Mouse (Mus musculus) liver, embryonic 15.5 days (tissue): ENCODE results near the gene Tgm1. TPM values are rescaled to one million over a fixed set of nuclear protein-coding genes. Genes with fewer than 3 reads are reported as not detected.

ENCODE experiments used
- ATAC-seq: fragments of 200-750 bp; cut with Nextera tagmentation; 2 replicates; pipeline ENCODE4 v1.8.0; 2017; ENCODE audit warnings: moderate number of reproducible peaks, mild to moderate bottlenecking, moderate library complexity; ENCODE audit not compliant: insufficient read depth
- H3K27ac ChIP-seq: fragments of 300-500 bp; sonication (generic); replicated peaks from 2 replicates; pipeline ENCODE4 v1.5.1; 2015; ENCODE audit warnings: mild to moderate bottlenecking, inconsistent platforms
- H3K27me3 ChIP-seq: fragments of 300-500 bp; sonication (generic); 2 replicates; pipeline ENCODE4 v1.6.1; 2015; ENCODE audit warnings: mild to moderate bottlenecking, inconsistent platforms
- H3K36me3 ChIP-seq: fragments of 300-500 bp; sonication (generic); replicated peaks from 2 replicates; pipeline ENCODE4 v1.6.1; 2015; ENCODE audit warnings: moderate library complexity, mild to moderate bottlenecking, inconsistent platforms
- H3K4me1 ChIP-seq: fragments of 300-500 bp; sonication (generic); replicated peaks from 2 replicates; pipeline ENCODE4 v1.6.1; 2015; ENCODE audit warnings: inconsistent platforms
- H3K4me2 ChIP-seq: fragments of 300-500 bp; sonication (generic); 2 replicates; pipeline ENCODE4 v1.6.1; 2015; ENCODE audit warnings: moderate library complexity, mild to moderate bottlenecking, inconsistent platforms
- H3K4me3 ChIP-seq: fragments of 300-500 bp; sonication (generic); replicated peaks from 2 replicates; pipeline ENCODE4 v1.5.1; 2015; ENCODE audit warnings: mild to moderate bottlenecking, inconsistent platforms
- H3K9ac ChIP-seq: fragments of 300-500 bp; sonication (generic); 2 replicates; pipeline ENCODE4 v1.6.1; 2015; ENCODE audit warnings: moderate library complexity, mild to moderate bottlenecking, inconsistent platforms
- H3K9me3 ChIP-seq: fragments of 300-500 bp; sonication (generic); replicated peaks from 2 replicates; pipeline ENCODE4 v1.6.1; 2016; ENCODE audit warnings: inconsistent platforms
- WGBS: fragments of 180-500 bp; shearing (Covaris S2); methylation state at CpG from one replicate; pipeline ENCODE4 v1.1.7; 2015; ENCODE audit warnings: mixed read lengths; ENCODE audit not compliant: insufficient replicate concordance; 5-methylcytosine and 5-hydroxymethylcytosine counted together
- polyA plus RNA-seq: library from polyadenylated mRNA; unstranded; fragments of >200 nt; fragmentation: Nextera tagmentation; extraction: Ambion mirVana; gene quantifications from 2 replicates; pipeline ENCODE4 v1.2.1, GENCODE M21; 2015

The Tgm1 gene
- polyA plus RNA-seq, 1 experiment from 2014 or later = 2.9 TPM

DNA sequence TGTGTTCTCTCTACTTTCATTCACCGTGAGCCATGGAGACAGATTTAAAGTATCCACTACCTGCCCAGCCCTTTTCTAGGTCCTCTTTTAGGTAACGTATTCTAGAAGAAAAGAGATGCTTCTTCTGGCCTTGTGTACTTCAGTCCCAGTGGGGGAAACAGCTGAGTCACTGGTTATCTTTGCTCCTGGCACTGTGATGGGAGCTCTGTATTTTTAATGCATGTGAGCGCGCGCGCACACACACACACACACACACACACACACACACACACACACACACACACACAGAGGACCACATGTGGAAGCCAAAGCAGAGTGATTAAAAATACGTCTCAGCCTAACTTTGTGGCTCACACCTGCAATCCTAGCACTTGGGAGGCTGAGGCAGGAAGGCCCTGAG, 9.7 kb upstream of the Tgm1 start:
- H3K36me3 ChIP-seq = peaks cover 10% of the 10 kb centered on the region; the same call in 1 of the 2 replicates
- 52% methylated on average over 7 of the region's 7 CpGs for WGBS
- H3K9ac ChIP-seq = no peak overlapping the region
- no peak overlapping the region for H3K4me3 ChIP-seq
- H3K27ac ChIP-seq = peak overlapping the region; percentile 87
- no peaks in the 10 kb centered on the region; the same call in 1 of the 2 replicates for H3K27me3 ChIP-seq
- no peaks in the 10 kb centered on the region for H3K9me3 ChIP-seq
- ATAC-seq = no peak
- peaks cover 51% of the 10 kb centered on the region for H3K4me1 ChIP-seq
- no peak overlapping the region for H3K4me2 ChIP-seq

- Histone ChIP-seq H3K9me3 (no peaks in the 10 kb centered on the region), H3K27ac (peak overlapping the region; percentile 87), H3K4me2 (peak overlapping the region; percentile 87), H3K27me3 (no peaks in the 10 kb centered on the region; the same call in 1 of the 2 replicates), H3K4me3 (peak overlapping the region; percentile 85), H3K36me3 (peaks cover 14% of the 10 kb centered on the region; the same call in 1 of the 2 replicates), H3K4me1 (peaks cover 50% of the 10 kb centered on the region), H3K9ac (peak overlapping the region; percentile 74; the same call in 1 of the 2 replicates)
- no peak for ATAC-seq
- WGBS = 18% methylated on average over 8 of the region's 8 CpGs
These were observed 8.8 kb upstream of the Tgm1 start for GRCm38 (mm10) chr14:55722438-55722945.

GRCm38 (mm10) chr14:55721700-55722437, 8.1 kb upstream of the Tgm1 start, which contains the start of gene Rabggta:
Gene Rabggta (minus strand): TSS chr14:55722263.
- ATAC-seq = peak; percentile 89

GRCm38 (mm10) chr14:55721076-55721475, 7.3 kb upstream of the Tgm1 start:
- Histone ChIP-seq H3K36me3 (peaks cover 14% of the 10 kb centered on the region; the same call in 1 of the 2 replicates), H3K4me2 (peak overlapping the region; percentile 87), H3K27me3 (no peaks in the 10 kb centered on the region), H3K27ac (peak overlapping the region; percentile 87), H3K9ac (peak overlapping the region; percentile 74; the same call in 1 of the 2 replicates), H3K4me3 (peak overlapping the region; percentile 85), H3K9me3 (no peaks in the 10 kb centered on the region), H3K4me1 (peaks cover 50% of the 10 kb centered on the region)
- no peak for ATAC-seq
- WGBS = 70% methylated on average over 6 of the region's 6 CpGs

More at GRCm38 (mm10) chr14:55721700-55722437, 8.1 kb upstream of the Tgm1 start, which contains the start of gene Rabggta:
- Histone ChIP-seq H3K27ac (peak within 1 kb of the TSS; percentile 87), H3K4me3 (peak within 1 kb of the TSS; percentile 85), H3K36me3 (peaks cover 14% of the 10 kb centered on the region; the same call in 1 of the 2 replicates), H3K9ac (peak within 1 kb of the TSS; percentile 74), H3K4me2 (peak within 1 kb of the TSS; percentile 87), H3K27me3 (no peaks in the 10 kb centered on the region), H3K4me1 (peaks cover 50% of the 10 kb centered on the region), H3K9me3 (no peaks in the 10 kb centered on the region)
- WGBS = under 1% methylated on average over 50 of the region's 50 CpGs

DNA sequence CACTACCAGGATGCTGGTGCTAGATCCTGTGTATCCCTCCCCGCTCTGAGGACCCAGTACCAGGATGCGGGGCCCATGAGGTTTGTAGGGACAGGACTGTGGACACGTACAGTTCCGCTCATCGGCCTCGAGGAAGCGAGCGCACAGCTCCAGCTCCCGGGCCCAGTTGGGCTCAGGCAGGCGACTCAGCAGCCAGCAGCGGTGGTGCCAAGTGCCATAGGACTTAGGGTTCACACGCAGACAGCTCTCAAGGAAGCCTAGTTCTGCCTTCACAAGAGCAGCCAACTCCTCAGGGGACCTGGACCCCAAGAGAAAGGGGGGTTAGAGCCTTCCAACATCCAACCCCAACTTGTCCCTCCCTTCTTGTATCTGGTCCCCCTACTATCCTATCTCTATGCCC, 6.9 kb upstream of the Tgm1 start:
- ATAC-seq = no peak
- H3K36me3 ChIP-seq = peaks cover 14% of the 10 kb centered on the region; the same call in 1 of the 2 replicates
- H3K27ac ChIP-seq = peak overlapping the region; percentile 87
- H3K4me1 ChIP-seq = peaks cover 50% of the 10 kb centered on the region
- H3K9me3 ChIP-seq = no peaks in the 10 kb centered on the region
- WGBS = 91% methylated on average over 12 of the region's 12 CpGs
- no peak overlapping the region for H3K9ac ChIP-seq
- no peaks in the 10 kb centered on the region for H3K27me3 ChIP-seq
- H3K4me2 ChIP-seq = peak overlapping the region; percentile 87
- peak overlapping the region; percentile 85; the same call in 1 of the 2 replicates for H3K4me3 ChIP-seq

DNA sequence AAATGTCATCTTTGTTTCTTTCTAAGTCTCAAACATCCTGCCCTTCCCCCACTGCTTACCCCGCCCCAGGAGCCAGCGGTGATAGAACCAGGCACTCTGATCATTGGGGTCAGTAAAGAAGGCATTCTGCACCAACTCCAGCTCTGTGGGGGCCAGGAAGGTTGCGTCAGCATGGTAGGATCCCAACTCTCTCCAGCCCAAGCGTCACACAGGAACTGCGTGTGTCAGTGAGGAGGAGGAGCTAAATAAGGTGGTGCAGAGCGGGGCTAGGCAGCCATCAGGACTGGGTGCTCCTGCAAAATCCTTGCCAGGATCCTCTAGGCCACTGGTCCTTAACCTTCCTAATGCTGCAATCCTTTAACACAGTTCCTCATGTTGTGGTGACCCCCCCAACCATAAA, 6.0 kb upstream of the Tgm1 start:
- Histone ChIP-seq H3K9me3 (no peaks in the 10 kb centered on the region), H3K4me2 (no peak overlapping the region), H3K27me3 (no peaks in the 10 kb centered on the region), H3K4me3 (no peak overlapping the region), H3K36me3 (peaks cover 14% of the 10 kb centered on the region; the same call in 1 of the 2 replicates), H3K9ac (no peak overlapping the region), H3K27ac (no peak overlapping the region), H3K4me1 (peaks cover 48% of the 10 kb centered on the region)
- WGBS = 79% methylated on average over 6 of the region's 6 CpGs
- ATAC-seq = no peak

DNA sequence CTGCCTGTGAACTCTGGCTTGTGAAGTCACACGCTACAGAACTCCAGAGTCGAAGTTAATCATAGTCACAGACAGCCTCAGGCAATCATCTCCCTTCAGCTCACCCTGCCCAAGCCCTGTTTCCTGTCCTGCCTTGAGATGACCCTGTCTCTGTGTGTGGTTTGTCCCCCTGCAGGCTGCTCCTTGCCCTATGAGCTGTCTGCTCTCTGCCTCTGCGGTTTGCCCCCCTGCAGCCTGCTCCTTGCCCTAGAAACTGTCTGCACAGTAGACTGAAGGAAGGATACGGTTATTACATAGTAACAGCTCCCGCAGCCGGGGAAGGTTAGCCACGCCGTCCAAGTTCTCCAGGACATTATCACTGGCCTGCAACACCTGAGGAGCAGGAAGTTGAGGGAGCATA, 3.2 kb upstream of the Tgm1 start:
- 67% methylated on average over 8 of the region's 8 CpGs for WGBS
- peaks cover 42% of the 10 kb centered on the region for H3K4me1 ChIP-seq
- H3K27me3 ChIP-seq = peaks cover 12% of the 10 kb centered on the region; the same call in 1 of the 2 replicates
- no peak overlapping the region for H3K4me3 ChIP-seq
- H3K36me3 ChIP-seq = peaks cover 14% of the 10 kb centered on the region; the same call in 1 of the 2 replicates
- H3K27ac ChIP-seq = no peak overlapping the region
- ATAC-seq = no peak
- H3K9me3 ChIP-seq = no peaks in the 10 kb centered on the region
- no peak overlapping the region for H3K4me2 ChIP-seq
- H3K9ac ChIP-seq = no peak overlapping the region

DNA sequence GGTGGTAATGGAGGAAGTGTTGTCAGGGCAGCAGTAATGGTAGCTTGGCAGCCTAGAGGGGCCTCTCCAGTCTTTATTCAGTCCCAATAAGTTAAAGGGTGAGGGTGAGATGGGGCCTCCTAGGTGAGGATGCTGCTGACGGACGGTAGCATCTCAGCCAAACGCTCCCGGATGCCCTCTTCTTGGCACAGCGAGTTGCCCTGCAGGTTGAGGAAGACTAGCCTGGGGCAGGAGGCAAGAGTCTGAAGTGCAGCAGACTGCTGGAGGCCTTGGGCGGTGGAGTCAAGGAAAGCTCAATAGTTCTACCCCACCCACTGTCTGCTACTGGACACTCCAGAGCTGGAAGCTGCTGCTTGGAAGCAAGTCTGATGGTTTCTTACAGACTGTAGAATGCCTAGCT, 2.5 kb upstream of the Tgm1 start:
- WGBS = 83% methylated on average over 6 of the region's 6 CpGs
- Histone ChIP-seq H3K27me3 (peaks cover 12% of the 10 kb centered on the region; the same call in 1 of the 2 replicates), H3K9ac (no peak overlapping the region), H3K9me3 (no peaks in the 10 kb centered on the region), H3K27ac (no peak overlapping the region), H3K4me2 (no peak overlapping the region), H3K4me1 (peaks cover 36% of the 10 kb centered on the region), H3K36me3 (peaks cover 14% of the 10 kb centered on the region; the same call in 1 of the 2 replicates), H3K4me3 (no peak overlapping the region)
- no peak for ATAC-seq

- Histone ChIP-seq H3K4me2 (no peak overlapping the region), H3K9me3 (no peaks in the 10 kb centered on the region), H3K27ac (no peak overlapping the region), H3K4me1 (peaks cover 34% of the 10 kb centered on the region), H3K4me3 (no peak overlapping the region), H3K9ac (no peak overlapping the region), H3K27me3 (peaks cover 12% of the 10 kb centered on the region; the same call in 1 of the 2 replicates), H3K36me3 (peaks cover 14% of the 10 kb centered on the region; the same call in 1 of the 2 replicates)
- ATAC-seq = no peak
- WGBS = 29% methylated on average over 6 of the region's 6 CpGs
These were observed 1.2 kb upstream of the Tgm1 start for GRCm38 (mm10) chr14:55714893-55715292.

DNA sequence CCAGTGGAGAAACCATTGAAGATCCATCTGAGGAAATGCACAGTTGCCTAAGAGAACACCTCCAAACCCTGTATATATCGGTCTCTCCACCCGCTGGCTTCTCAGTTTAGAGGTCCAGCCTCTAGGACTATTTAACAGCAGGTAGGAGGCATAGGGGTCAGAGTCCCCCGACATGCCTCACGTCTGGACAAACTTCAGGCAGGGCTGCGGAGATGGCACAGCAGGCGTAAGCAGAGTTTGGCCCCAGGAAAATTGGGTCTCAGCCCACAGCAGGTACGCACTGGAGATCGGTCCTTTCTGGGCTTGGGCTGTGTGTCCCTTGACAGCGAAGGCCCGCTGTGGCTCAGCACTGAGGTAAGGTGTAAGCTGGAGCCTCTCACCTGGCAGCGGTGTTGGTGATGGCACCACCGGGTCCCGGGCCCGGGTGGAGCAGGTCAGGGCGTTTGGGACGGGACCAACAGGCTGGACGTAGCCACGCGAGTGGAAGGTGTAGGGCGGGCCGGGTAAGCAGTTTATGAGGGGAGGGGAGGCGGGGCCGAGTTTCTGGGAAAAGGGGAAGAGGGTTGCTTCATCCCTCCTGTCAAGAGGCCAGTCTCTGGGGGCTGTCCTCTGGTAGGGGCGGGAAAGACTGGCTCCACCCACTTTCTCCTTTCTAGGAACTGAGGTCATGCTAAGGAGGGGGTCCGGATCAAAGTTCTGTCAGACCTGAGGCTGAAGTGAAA, 558 bp downstream of the Tgm1 start:
- Histone ChIP-seq H3K36me3 (peaks cover 1% of the 10 kb centered on the region; the same call in 1 of the 2 replicates), H3K4me1 (peaks cover 34% of the 10 kb centered on the region), H3K4me2 (peak overlapping the region; percentile 66), H3K27me3 (peaks cover 12% of the 10 kb centered on the region; the same call in 1 of the 2 replicates), H3K9me3 (no peaks in the 10 kb centered on the region), H3K27ac (no peak overlapping the region), H3K9ac (peak overlapping the region; percentile 21; the same call in 1 of the 2 replicates), H3K4me3 (peak overlapping the region; percentile 43)
- peak; percentile 66 for ATAC-seq
- 12% methylated on average over 25 of the region's 25 CpGs for WGBS
